Mouse (Mus musculus): ENCODE data around the gene Scrn1. TPM values are rescaled to one million over a fixed set of nuclear protein-coding genes. Genes with fewer than 3 reads are reported as not detected.

Scrn1 gene
- polyA plus RNA-seq, 1 experiment from 2014 or later, result 2.5 TPM

DNA sequence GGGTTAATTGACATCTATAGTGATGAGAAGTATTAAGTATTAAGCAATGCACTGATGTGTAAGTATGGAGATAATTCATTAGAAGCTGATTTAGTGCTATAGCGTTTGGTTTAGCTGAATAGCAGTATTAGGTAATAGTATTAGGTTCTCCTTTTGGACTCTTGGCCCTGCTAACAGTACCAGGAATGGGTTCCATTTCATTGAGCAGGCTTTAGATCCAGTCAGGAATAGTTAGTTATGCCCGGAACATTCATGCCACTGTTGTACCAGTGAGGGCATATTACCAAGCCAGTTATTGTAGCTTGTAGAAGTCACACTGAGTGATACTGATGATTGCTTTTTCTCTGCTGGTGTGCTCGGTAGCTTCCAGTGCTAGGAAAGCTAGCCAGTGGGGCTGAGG lies 31.4 kb upstream of the Scrn1 start:
- ATAC-seq, result no peak
- Histone ChIP-seq H3K4me2 (replicated peaks; ENCODE audit: low read depth) (no peak overlapping the region), H3K9me3 (ENCODE audit: control insufficient read depth) (no peaks in the 10 kb centered on the region), H3K27ac (ENCODE audit: low read depth, low read length) (no peak overlapping the region), H3K36me3 (ENCODE audit: control insufficient read depth, insufficient read depth) (no peaks in the 10 kb centered on the region), H3K9ac (ENCODE audit: low read depth, low read length) (no peak overlapping the region), H3K4me1 (replicated peaks; ENCODE audit: control insufficient read depth, insufficient read depth, low read length) (peaks cover 13% of the 10 kb centered on the region; the same call in 1 of the 2 replicates), H3K4me3 (ENCODE audit: low read depth, low read length) (no peak overlapping the region), H3K27me3 (replicated peaks; ENCODE audit: control insufficient read depth, insufficient read depth, low read length) (no peaks in the 10 kb centered on the region)
- TF ChIP-seq CTCF (IDR thresholded peaks at IDR 0.05; ENCODE audit: low read depth), result no peak
- WGBS, result 86% methylated on average over 3 of the region's 3 CpGs

DNA sequence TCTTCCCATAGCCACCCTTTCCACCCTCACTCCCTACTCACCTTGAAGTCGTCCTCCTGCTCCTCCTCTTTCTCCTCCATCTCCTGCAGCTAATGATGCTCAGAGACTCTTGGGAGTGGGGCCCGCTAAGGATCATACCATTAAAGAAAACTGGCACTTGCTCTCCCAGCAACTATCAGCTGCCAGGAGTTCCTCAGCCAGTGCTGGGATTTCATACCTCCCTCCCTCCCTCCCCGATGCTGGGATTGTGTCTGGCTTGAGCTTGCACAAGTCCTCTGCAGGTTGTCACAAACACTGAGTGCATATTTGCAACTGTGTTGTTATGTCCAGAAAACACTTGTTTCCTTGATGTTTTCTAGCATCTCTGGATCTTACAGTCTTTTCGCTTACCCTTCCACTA lies 30.9 kb upstream of the Scrn1 start, which contains the start of gene Fkbp14:
Gene Fkbp14 (minus strand): TSS at position 101 of the 400 bp plus-strand sequence.
- ATAC-seq, result no peak
- Histone ChIP-seq H3K9ac (ENCODE audit: low read depth, low read length) (no peak within 1 kb of the TSS), H3K4me3 (ENCODE audit: low read depth, low read length) (peak within 1 kb of the TSS; percentile 85)

DNA sequence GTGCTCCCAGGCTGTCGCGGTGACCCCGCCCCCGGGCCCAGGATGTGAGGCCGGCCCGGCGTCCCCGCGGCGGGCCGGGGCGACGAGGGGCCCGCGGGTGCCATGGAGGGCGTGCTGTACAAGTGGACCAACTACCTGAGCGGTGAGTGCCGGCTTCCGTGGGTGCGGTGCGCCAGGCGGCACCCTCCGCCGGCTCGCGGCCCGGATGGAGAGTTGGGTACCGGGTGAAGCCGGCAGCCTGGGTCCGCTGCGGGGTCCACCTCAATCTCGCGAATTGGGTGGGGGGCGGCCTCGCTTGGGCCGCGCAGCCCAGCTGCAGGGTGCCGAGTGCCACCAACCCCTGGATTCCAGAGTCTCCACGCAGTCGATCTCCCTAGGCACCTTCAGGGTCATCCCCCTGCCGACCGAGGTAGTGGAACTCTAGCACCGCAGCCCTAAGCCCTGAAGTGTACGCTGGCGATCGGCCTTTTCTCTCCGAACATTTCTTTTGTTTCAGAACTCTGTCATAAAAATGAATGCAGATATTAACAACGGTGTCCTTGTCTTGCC lies 29.1 kb upstream of the Scrn1 start:
- no peak; the same call in 1 of the 2 replicates for ATAC-seq
- peak; percentile 9; the same call in 1 of the 2 replicates for TF ChIP-seq CTCF (IDR thresholded peaks at IDR 0.05; ENCODE audit: low read depth)

More for the DNA sequence above, 30.9 kb upstream of the Scrn1 start, which contains the start of gene Fkbp14:
- H3K27me3 ChIP-seq (replicated peaks; ENCODE audit: control insufficient read depth, insufficient read depth, low read length), result no peaks in the 10 kb centered on the region
- no peaks in the 10 kb centered on the region for H3K36me3 ChIP-seq (ENCODE audit: control insufficient read depth, insufficient read depth)
- peaks cover 13% of the 10 kb centered on the region; the same call in 1 of the 2 replicates for H3K4me1 ChIP-seq (replicated peaks; ENCODE audit: control insufficient read depth, insufficient read depth, low read length)
- no peak for TF ChIP-seq CTCF (IDR thresholded peaks at IDR 0.05; ENCODE audit: low read depth)
- H3K4me2 ChIP-seq (replicated peaks; ENCODE audit: low read depth), result peak within 1 kb of the TSS; percentile 97; the same call in 1 of the 2 replicates
- H3K9me3 ChIP-seq (ENCODE audit: control insufficient read depth), result no peaks in the 10 kb centered on the region
- no peak within 1 kb of the TSS for H3K27ac ChIP-seq (ENCODE audit: low read depth, low read length)
- 79% methylated on average over 4 of the region's 4 CpGs for WGBS

DNA sequence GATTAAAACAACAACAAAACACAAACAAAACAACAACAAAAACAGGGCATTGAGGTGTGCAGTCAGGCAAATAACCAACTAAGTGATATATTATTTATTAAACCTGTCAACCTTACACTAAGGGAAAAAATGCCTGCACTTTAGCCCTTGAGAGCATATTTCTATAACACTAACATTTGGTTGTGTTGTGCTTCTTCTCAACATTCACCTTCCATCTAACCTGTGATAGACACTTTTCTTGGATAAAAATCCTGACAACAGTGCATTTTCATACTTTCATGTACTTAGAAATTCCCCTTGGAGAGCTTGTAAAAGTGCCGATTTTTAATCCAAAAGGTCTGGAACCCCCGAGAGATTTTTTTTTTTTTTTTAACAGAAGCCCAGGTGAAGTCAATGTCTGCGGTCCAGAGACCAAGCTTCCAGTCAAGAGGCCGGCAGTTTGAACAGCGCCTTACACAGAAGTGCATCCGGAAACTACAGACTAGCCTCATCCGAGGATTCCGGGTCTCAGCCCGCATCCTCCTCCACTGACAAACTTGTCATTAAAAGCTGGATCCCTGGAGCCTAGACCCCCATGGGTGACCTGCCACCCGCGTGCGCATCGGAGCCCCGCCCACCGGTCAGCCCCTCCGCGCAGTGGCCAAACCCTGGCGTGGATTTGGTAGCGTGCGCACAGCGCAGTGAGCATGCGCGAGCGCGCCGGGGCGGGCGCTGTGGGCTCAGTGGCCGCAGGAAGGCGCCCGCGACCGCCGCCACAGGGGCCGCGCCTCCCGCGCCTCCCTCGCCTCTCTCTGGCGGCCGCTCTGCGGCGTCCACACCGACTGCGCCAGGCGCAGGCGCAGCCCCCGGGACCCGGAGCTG lies 28.4 kb upstream of the Scrn1 start, which contains the start of gene Plekha8:
Gene Plekha8 (plus strand): TSS at position 643 of the 861 bp plus-strand sequence.
- Histone ChIP-seq H3K4me1 (replicated peaks; ENCODE audit: control insufficient read depth, insufficient read depth, low read length) (peaks cover 9% of the 10 kb centered on the region; the same call in 1 of the 2 replicates), H3K27ac (ENCODE audit: low read depth, low read length) (peak within 1 kb of the TSS; percentile 66), H3K4me3 (ENCODE audit: low read depth, low read length) (peak within 1 kb of the TSS; percentile 85), H3K9ac (ENCODE audit: low read depth, low read length) (peak within 1 kb of the TSS; percentile 72), H3K9me3 (ENCODE audit: control insufficient read depth) (no peaks in the 10 kb centered on the region), H3K4me2 (replicated peaks; ENCODE audit: low read depth) (peak within 1 kb of the TSS; percentile 97), H3K36me3 (ENCODE audit: control insufficient read depth, insufficient read depth) (no peaks in the 10 kb centered on the region), H3K27me3 (replicated peaks; ENCODE audit: control insufficient read depth, insufficient read depth, low read length) (no peaks in the 10 kb centered on the region)
- under 1% methylated on average over 47 of the region's 49 CpGs for WGBS
- peak; percentile 90 for ATAC-seq
- peak; percentile 58 for TF ChIP-seq CTCF (IDR thresholded peaks at IDR 0.05; ENCODE audit: low read depth)

More for the DNA sequence above, 29.1 kb upstream of the Scrn1 start:
- Histone ChIP-seq H3K27ac (ENCODE audit: low read depth, low read length) (peak overlapping the region; percentile 66), H3K4me1 (replicated peaks; ENCODE audit: control insufficient read depth, insufficient read depth, low read length) (peaks cover 9% of the 10 kb centered on the region; the same call in 1 of the 2 replicates), H3K9ac (ENCODE audit: low read depth, low read length) (peak overlapping the region; percentile 72), H3K4me2 (replicated peaks; ENCODE audit: low read depth) (peak overlapping the region; percentile 97), H3K27me3 (replicated peaks; ENCODE audit: control insufficient read depth, insufficient read depth, low read length) (no peaks in the 10 kb centered on the region), H3K36me3 (ENCODE audit: control insufficient read depth, insufficient read depth) (no peaks in the 10 kb centered on the region), H3K4me3 (ENCODE audit: low read depth, low read length) (peak overlapping the region; percentile 85), H3K9me3 (ENCODE audit: control insufficient read depth) (no peaks in the 10 kb centered on the region)
- 1% methylated on average over 44 of the region's 48 CpGs for WGBS

DNA sequence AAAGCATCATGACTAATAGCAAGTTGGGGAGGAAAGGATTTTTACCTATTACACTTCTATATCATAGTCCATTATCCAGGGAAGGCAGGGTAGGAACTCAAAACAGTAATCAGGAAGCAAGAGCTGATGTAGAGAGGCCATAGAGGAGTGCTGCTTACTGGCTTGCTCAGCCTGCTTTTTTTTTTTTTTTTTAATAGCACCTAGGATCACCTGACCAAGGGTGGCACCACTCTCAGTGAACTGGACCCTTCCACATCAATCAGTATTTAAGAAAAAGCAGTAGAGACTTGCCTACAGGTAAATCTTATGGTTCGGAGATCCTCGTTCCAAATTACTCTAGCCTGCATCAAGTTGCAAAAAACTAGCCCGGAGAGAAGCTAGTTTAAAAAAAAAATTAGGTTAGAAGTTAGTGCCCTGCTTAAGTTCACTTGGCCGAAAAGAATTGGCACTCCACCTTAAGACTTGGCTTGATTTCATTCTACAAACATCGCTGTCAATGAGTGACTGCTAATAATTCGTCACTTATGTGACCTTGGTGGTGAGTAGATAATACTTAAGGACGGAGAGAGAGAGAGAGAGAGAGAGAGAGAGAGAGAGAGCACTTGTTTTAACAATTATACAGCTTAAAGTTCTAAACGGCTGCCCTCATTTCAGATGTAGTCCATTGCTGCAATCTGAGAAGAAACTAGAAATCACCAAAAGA lies 27.6 kb upstream of the Scrn1 start:
- no peak overlapping the region for H3K9ac ChIP-seq (ENCODE audit: low read depth, low read length)
- H3K4me1 ChIP-seq (replicated peaks; ENCODE audit: control insufficient read depth, insufficient read depth, low read length), result peaks cover 9% of the 10 kb centered on the region; the same call in 1 of the 2 replicates
- no peaks in the 10 kb centered on the region for H3K27me3 ChIP-seq (replicated peaks; ENCODE audit: control insufficient read depth, insufficient read depth, low read length)
- peak overlapping the region; percentile 60 for H3K4me3 ChIP-seq (ENCODE audit: low read depth, low read length)
- no peak overlapping the region; the same call in 1 of the 2 replicates for H3K27ac ChIP-seq (ENCODE audit: low read depth, low read length)
- no peaks in the 10 kb centered on the region for H3K36me3 ChIP-seq (ENCODE audit: control insufficient read depth, insufficient read depth)
- H3K4me2 ChIP-seq (replicated peaks; ENCODE audit: low read depth), result peak overlapping the region; percentile 97
- H3K9me3 ChIP-seq (ENCODE audit: control insufficient read depth), result no peaks in the 10 kb centered on the region
- ATAC-seq, result no peak
- 33% methylated on average over 8 of the region's 8 CpGs for WGBS
- no peak for TF ChIP-seq CTCF (IDR thresholded peaks at IDR 0.05; ENCODE audit: low read depth)
